8 mouse cellular contexts compared by ENCODE assay signal in the genomic region with DNA sequence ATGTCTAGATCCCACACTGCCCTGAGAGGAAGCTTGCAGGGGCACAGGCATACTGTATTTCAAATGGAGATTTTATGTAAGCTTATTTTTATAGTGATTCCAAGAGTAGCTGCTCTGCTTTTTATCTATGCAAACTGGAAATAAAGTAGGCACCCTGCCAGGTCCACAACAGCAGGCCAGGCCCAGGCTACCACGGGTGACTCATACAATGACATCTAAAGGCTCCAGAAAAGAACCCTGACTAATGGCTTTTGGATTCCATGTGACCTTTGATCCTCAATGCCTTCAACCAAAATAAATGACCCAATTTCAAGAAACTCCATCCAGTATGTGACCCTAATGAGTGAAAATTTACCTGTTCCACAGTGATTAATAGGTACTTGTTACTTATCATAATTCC.
A peak's percentile ranks its signal among the peaks of the same experiment; 100 is the strongest.
DNase-seq lines count a peak whose midpoint lies in the region; ATAC-seq and TF ChIP-seq lines count a peak whose summit lies in the region.

No protein-coding gene starts in this region.

- no peak overlapping the region for H3K27ac ChIP-seq in kidney, adult 2 months (ENCODE audit: insufficient read depth, low read depth, low read length)
- H3K27ac ChIP-seq in kidney, embryonic 14.5 days (ENCODE audit: low read depth, low read length), result no peak overlapping the region
- no peak overlapping the region for H3K27ac ChIP-seq in lung, embryonic 16.5 days (ENCODE audit: low read length)
- H3K27ac ChIP-seq in forebrain, postnatal 0 days (ENCODE audit: low read depth, low read length), result no peak overlapping the region

- no peak overlapping the region for H3K4me2 ChIP-seq in kidney, embryonic 14.5 days (replicated peaks; ENCODE audit: low read depth, low read length)
- H3K4me2 ChIP-seq in lung, embryonic 16.5 days (ENCODE audit: low read depth, low read length), result no peak overlapping the region
- no peak overlapping the region for H3K4me2 ChIP-seq in forebrain, postnatal 0 days (ENCODE audit: low read depth)

- no peaks in the 10 kb centered on the region for H3K9me3 ChIP-seq in kidney, embryonic 14.5 days (ENCODE audit: control insufficient read depth, low read length)
- H3K9me3 ChIP-seq in lung, embryonic 16.5 days (ENCODE audit: control insufficient read depth, low read length), result no peaks in the 10 kb centered on the region
- no peaks in the 10 kb centered on the region for H3K9me3 ChIP-seq in forebrain, postnatal 0 days (ENCODE audit: low read length)

- peaks cover 4% of the 10 kb centered on the region; the same call in 1 of the 2 replicates for H3K4me1 ChIP-seq in kidney, adult 2 months (ENCODE audit: control insufficient read depth, insufficient read depth, low read length)
- H3K4me1 ChIP-seq in kidney, embryonic 14.5 days (ENCODE audit: control insufficient read depth, insufficient read depth, low read length), result peaks cover 3% of the 10 kb centered on the region; the same call in 1 of the 2 replicates
- peaks cover 8% of the 10 kb centered on the region; the same call in 1 of the 2 replicates for H3K4me1 ChIP-seq in lung, embryonic 16.5 days (replicated peaks; ENCODE audit: control insufficient read depth, insufficient read depth, low read length)
- peaks cover 5% of the 10 kb centered on the region; the same call in 1 of the 2 replicates for H3K4me1 ChIP-seq in forebrain, postnatal 0 days (ENCODE audit: insufficient read depth)

- H3K36me3 ChIP-seq in kidney, adult 2 months (ENCODE audit: control insufficient read depth, insufficient read depth, low read length), result no peaks in the 10 kb centered on the region
- H3K36me3 ChIP-seq in kidney, embryonic 14.5 days (ENCODE audit: control insufficient read depth, insufficient read depth, low read length), result no peaks in the 10 kb centered on the region; the same call in 1 of the 2 replicates
- 0 out of 2 replicates have a peak, but pooled peaks cover 2% of the 10 kb centered on the region for H3K36me3 ChIP-seq in lung, embryonic 16.5 days (ENCODE audit: control insufficient read depth, insufficient read depth, low read length)
- no peaks in the 10 kb centered on the region for H3K36me3 ChIP-seq in forebrain, postnatal 0 days (ENCODE audit: insufficient read depth)

- H3K27me3 ChIP-seq in kidney, adult 2 months (replicated peaks; ENCODE audit: control insufficient read depth, insufficient read depth, low read length), result no peaks in the 10 kb centered on the region
- no peaks in the 10 kb centered on the region for H3K27me3 ChIP-seq in kidney, embryonic 14.5 days (ENCODE audit: control insufficient read depth, insufficient read depth, low read length)
- no peaks in the 10 kb centered on the region for H3K27me3 ChIP-seq in lung, embryonic 16.5 days (ENCODE audit: control insufficient read depth, insufficient read depth, low read depth, low read length)
- no peaks in the 10 kb centered on the region for H3K27me3 ChIP-seq in forebrain, postnatal 0 days (ENCODE audit: insufficient read depth, low read length)

- TF ChIP-seq POLR2A in kidney, adult 2 months (IDR thresholded peaks at IDR 0.05; ENCODE audit: low read depth, low read length), result no peak

- WGBS in kidney, adult 2 months, result 12% methylated on average over 1 of the region's 1 CpGs
- WGBS in kidney, embryonic 14.5 days, result 24% methylated on average over 1 of the region's 1 CpGs
- WGBS in lung, embryonic 16.5 days, result 9% methylated on average over 1 of the region's 1 CpGs
- WGBS in forebrain, postnatal 0 days, result 5% methylated on average over 1 of the region's 1 CpGs

- no peak for TF ChIP-seq CTCF in kidney, adult 2 months (conservative IDR thresholded peaks at IDR 0.05; ENCODE audit: insufficient read depth, insufficient read length, low read depth, low read length)
- TF ChIP-seq CTCF in forebrain, postnatal 0 days (IDR thresholded peaks at IDR 0.05; ENCODE audit: low read depth), result no peak

- H3K4me3 ChIP-seq in kidney, adult 2 months (ENCODE audit: insufficient read depth, low read depth, low read length), result no peak overlapping the region
- no peak overlapping the region for H3K4me3 ChIP-seq in kidney, embryonic 14.5 days (ENCODE audit: low read length)
- no peak overlapping the region for H3K4me3 ChIP-seq in lung, embryonic 16.5 days (ENCODE audit: low read length)
- H3K4me3 ChIP-seq in forebrain, postnatal 0 days (ENCODE audit: low read depth, low read length), result no peak overlapping the region

- peak; percentile 45 for DNase-seq in kidney, adult 2 months
- DNase-seq in adipocyte (ENCODE audit: low spot score), result peak; percentile 72
- peak; percentile 74 to 84 for DNase-seq in heart, adult 18-20 months
- DNase-seq in right cerebral cortex, adult 2 months (ENCODE audit: low spot score in 2 of 2), result no peak
- no peak for DNase-seq in forebrain, postnatal 0 days

- H3K9ac ChIP-seq in kidney, embryonic 14.5 days (ENCODE audit: low read depth, low read length), result no peak overlapping the region
- H3K9ac ChIP-seq in lung, embryonic 16.5 days (ENCODE audit: low read length), result no peak overlapping the region
- no peak overlapping the region for H3K9ac ChIP-seq in forebrain, postnatal 0 days

- no peak for ATAC-seq in kidney, embryonic 14.5 days (ENCODE audit: low FRiP score, low TSS enrichment)
- peak; percentile 66 for ATAC-seq in lung, embryonic 16.5 days (ENCODE audit: low read depth)
- ATAC-seq in erythroblast, adult 5-6 weeks (replicated peaks; ENCODE audit: low FRiP score, poor library complexity, severe bottlenecking), result no peak
- no peak for ATAC-seq in forebrain, postnatal 0 days

Comparison
In these comparisons a context has a peak if more than half of its experiments do, and no peak if none do; other contexts are left out.
1. DNase-seq: peak in kidney, adult 2 months (single experiment), adipocyte (single experiment) and heart, adult 18-20 months (2 of 2); none in right cerebral cortex, adult 2 months (0 of 2) and forebrain, postnatal 0 days (single experiment).